Mouse (Mus musculus) testis, adult 2 months (tissue): ENCODE results near the gene Shroom3.

ENCODE experiments used
- CTCF ChIP-seq: fragments of 200-500 bp; IDR thresholded peaks from 2 replicates; pipeline ENCODE4 v1.5.1; 2012; ENCODE audit warnings: low read depth, mild to moderate bottlenecking, inconsistent platforms, low read length, moderate library complexity; ENCODE audit not compliant: control insufficient read depth, insufficient read depth, insufficient replicate concordance
- POLR2A ChIP-seq: fragments of 200-500 bp; IDR thresholded peaks from 2 replicates; pipeline ENCODE4 v1.6.1; 2012; ENCODE audit warnings: low read depth, mild to moderate bottlenecking, inconsistent platforms, low read length, moderate library complexity; ENCODE audit not compliant: control insufficient read depth

GRCm38 (mm10) chr5:92983942-92984341, 300.7 kb downstream of the Shroom3 start:
- peak; percentile 65; the same call in 1 of the 2 replicates for TF ChIP-seq CTCF
- TF ChIP-seq POLR2A, result no peak
